Mouse (Mus musculus): ENCODE results near the gene Oit3.

- TF ChIP-seq CTCF (IDR thresholded peaks at IDR 0.05) (no peak), EP300 (IDR thresholded peaks at IDR 0.05) (no peak)
Measured at GRCm38 (mm10) chr10:59466626-59467025, 25.0 kb upstream of the Oit3 start.
